Comparison of ENCODE assay signal across 21 mouse cellular contexts in genomic region chr6:33551934-33552333, GRCm38 (mm10).
A peak's percentile ranks its signal among the peaks of the same experiment; 100 is the strongest.
DNase-seq lines count a peak whose midpoint lies in the region; ATAC-seq and TF ChIP-seq lines count a peak whose summit lies in the region.
"Had no signal": no experiment of that assay in that cellular context is flagged by ENCODE, and none has a peak within 500 bp of the region (broad histone marks: within the 10 kb centered on the region; RNA-seq: fewer than 3 reads in every experiment).

No protein-coding gene starts in this region.

- H3K27ac ChIP-seq in forebrain, embryonic 14.5 days (ENCODE audit: low read depth, low read length), result no peak overlapping the region
- no peak overlapping the region for H3K27ac ChIP-seq in forebrain, embryonic 12.5 days
- H3K27ac ChIP-seq in hindbrain, embryonic 12.5 days, result peak overlapping the region; percentile 24
- no peak overlapping the region for H3K27ac ChIP-seq in hindbrain, embryonic 16.5 days (ENCODE audit: low read depth, low read length)
- H3K27ac ChIP-seq in midbrain, postnatal 0 days (ENCODE audit: low read depth, low read length), result no peak overlapping the region
- no peak overlapping the region for H3K27ac ChIP-seq in midbrain, embryonic 10.5 days (replicated peaks)
- H3K27ac ChIP-seq: heart, adult 2 months; heart, embryonic 15.5 days; limb, embryonic 13.5 days; liver, embryonic 15.5 days; neural tube, embryonic 12.5 days had no signal

- no peak for ATAC-seq in forebrain, embryonic 14.5 days
- ATAC-seq in forebrain, embryonic 12.5 days (ENCODE audit: low FRiP score), result no peak
- no peak for ATAC-seq in hindbrain, embryonic 12.5 days (ENCODE audit: low FRiP score)
- no peak for ATAC-seq in hindbrain, embryonic 16.5 days
- no peak for ATAC-seq in midbrain, postnatal 0 days (ENCODE audit: low FRiP score)

- H3K4me2 ChIP-seq in forebrain, embryonic 14.5 days (ENCODE audit: low read length), result no peak overlapping the region
- no peak overlapping the region for H3K4me2 ChIP-seq in forebrain, embryonic 12.5 days
- H3K4me2 ChIP-seq in hindbrain, embryonic 12.5 days (replicated peaks), result no peak overlapping the region
- no peak overlapping the region for H3K4me2 ChIP-seq in hindbrain, embryonic 16.5 days (ENCODE audit: low read length)
- H3K4me2 ChIP-seq in midbrain, postnatal 0 days (ENCODE audit: low read depth, low read length, poor library complexity, severe bottlenecking), result no peak overlapping the region
- H3K4me2 ChIP-seq: heart, embryonic 15.5 days; limb, embryonic 13.5 days; liver, embryonic 15.5 days; neural tube, embryonic 12.5 days had no signal

- no peak overlapping the region for H3K9ac ChIP-seq in forebrain, embryonic 14.5 days (ENCODE audit: low read length)
- no peak overlapping the region for H3K9ac ChIP-seq in forebrain, embryonic 12.5 days
- no peak overlapping the region for H3K9ac ChIP-seq in hindbrain, embryonic 12.5 days
- no peak overlapping the region for H3K9ac ChIP-seq in hindbrain, embryonic 16.5 days (ENCODE audit: low read depth, low read length)
- H3K9ac ChIP-seq in midbrain, postnatal 0 days (replicated peaks; ENCODE audit: low read length, poor library complexity, severe bottlenecking), result no peak overlapping the region
- H3K9ac ChIP-seq: heart, embryonic 15.5 days; limb, embryonic 13.5 days; liver, embryonic 15.5 days; neural tube, embryonic 12.5 days had no signal

- H3K27me3 ChIP-seq in forebrain, embryonic 14.5 days (replicated peaks; ENCODE audit: control insufficient read depth, insufficient read depth, low read length), result no peaks in the 10 kb centered on the region
- no peaks in the 10 kb centered on the region for H3K27me3 ChIP-seq in forebrain, embryonic 12.5 days
- H3K27me3 ChIP-seq in hindbrain, embryonic 12.5 days, result no peaks in the 10 kb centered on the region
- no peaks in the 10 kb centered on the region for H3K27me3 ChIP-seq in hindbrain, embryonic 16.5 days (replicated peaks; ENCODE audit: control insufficient read depth, insufficient read depth, low read length)
- no peaks in the 10 kb centered on the region for H3K27me3 ChIP-seq in midbrain, postnatal 0 days (ENCODE audit: insufficient read depth, low read length)
- no peaks in the 10 kb centered on the region for H3K27me3 ChIP-seq in midbrain, embryonic 10.5 days (ENCODE audit: low read depth, poor library complexity, severe bottlenecking)
- H3K27me3 ChIP-seq: heart, embryonic 15.5 days; limb, embryonic 13.5 days; liver, embryonic 15.5 days; neural tube, embryonic 12.5 days had no signal

- H3K9me3 ChIP-seq in forebrain, embryonic 14.5 days (replicated peaks; ENCODE audit: control insufficient read depth, low read length), result no peaks in the 10 kb centered on the region
- H3K9me3 ChIP-seq in forebrain, embryonic 12.5 days, result no peaks in the 10 kb centered on the region
- H3K9me3 ChIP-seq in hindbrain, embryonic 12.5 days (replicated peaks), result no peaks in the 10 kb centered on the region
- no peaks in the 10 kb centered on the region for H3K9me3 ChIP-seq in hindbrain, embryonic 16.5 days (ENCODE audit: control insufficient read depth, low read length)
- H3K9me3 ChIP-seq in midbrain, postnatal 0 days (ENCODE audit: low read length), result no peaks in the 10 kb centered on the region
- H3K9me3 ChIP-seq in midbrain, embryonic 10.5 days (replicated peaks), result no peaks in the 10 kb centered on the region
- H3K9me3 ChIP-seq: heart, embryonic 15.5 days; limb, embryonic 13.5 days; liver, embryonic 15.5 days; neural tube, embryonic 12.5 days had no signal

- H3K4me3 ChIP-seq in forebrain, embryonic 14.5 days (ENCODE audit: low read depth, low read length), result no peak overlapping the region
- H3K4me3 ChIP-seq in forebrain, embryonic 12.5 days (replicated peaks), result no peak overlapping the region
- no peak overlapping the region for H3K4me3 ChIP-seq in hindbrain, embryonic 12.5 days
- no peak overlapping the region for H3K4me3 ChIP-seq in hindbrain, embryonic 16.5 days (ENCODE audit: low read length)
- no peak overlapping the region for H3K4me3 ChIP-seq in midbrain, postnatal 0 days (ENCODE audit: low read depth, low read length)
- no peak overlapping the region for H3K4me3 ChIP-seq in midbrain, embryonic 10.5 days
- H3K4me3 ChIP-seq: heart, adult 2 months; heart, embryonic 15.5 days; limb, embryonic 13.5 days; liver, embryonic 15.5 days; neural tube, embryonic 12.5 days had no signal

- H3K4me1 ChIP-seq in forebrain, embryonic 14.5 days (ENCODE audit: control insufficient read depth, insufficient read depth, low read length), result peaks cover 3% of the 10 kb centered on the region; the same call in 1 of the 2 replicates
- H3K4me1 ChIP-seq in forebrain, embryonic 12.5 days, result no peaks in the 10 kb centered on the region
- H3K4me1 ChIP-seq in hindbrain, embryonic 12.5 days, result no peaks in the 10 kb centered on the region
- no peaks in the 10 kb centered on the region for H3K4me1 ChIP-seq in hindbrain, embryonic 16.5 days (ENCODE audit: control insufficient read depth, insufficient read depth, low read depth, low read length)
- no peaks in the 10 kb centered on the region for H3K4me1 ChIP-seq in midbrain, postnatal 0 days (ENCODE audit: insufficient read depth, low read length)
- no peaks in the 10 kb centered on the region for H3K4me1 ChIP-seq in midbrain, embryonic 10.5 days
- H3K4me1 ChIP-seq: heart, embryonic 15.5 days; liver, embryonic 15.5 days; neural tube, embryonic 12.5 days had no signal

- 70% methylated on average over 4 of the region's 4 CpGs for WGBS in forebrain, embryonic 14.5 days
- WGBS in forebrain, embryonic 12.5 days, result 84% methylated on average over 4 of the region's 4 CpGs
- WGBS in hindbrain, embryonic 12.5 days, result 76% methylated on average over 4 of the region's 4 CpGs
- WGBS in hindbrain, embryonic 16.5 days, result 68% methylated on average over 4 of the region's 4 CpGs
- 78% methylated on average over 4 of the region's 4 CpGs for WGBS in midbrain, postnatal 0 days
- WGBS in midbrain, embryonic 10.5 days, result 88% methylated on average over 4 of the region's 4 CpGs

- TF ChIP-seq CTCF in midbrain, postnatal 0 days (IDR thresholded peaks at IDR 0.05), result no peak

- DNase-seq in forebrain, embryonic 14.5 days (ENCODE audit: low spot score), result peak; percentile 10
- DNase-seq in midbrain, postnatal 0 days (ENCODE audit: low spot score), result peak; percentile 15
- no peak for DNase-seq in midbrain, embryonic 10.5 days (ENCODE audit: low spot score)
- DNase-seq in gastrocnemius, postnatal 10 days, result peak; percentile 6
- no peak for DNase-seq in natural killer cell, adult 2 months (ENCODE audit: low spot score in 2 of 2)
- DNase-seq: adrenal gland, adult 2 months; cerebellum, adult 11 months; cerebellum, postnatal 14 days; embryo, embryonic 11 days; heart, adult 2 months; kidney, adult 11 months; kidney, postnatal 14 days; layer of hippocampus, adult 9-11 months; lung, postnatal 14 days had no signal

- H3K36me3 ChIP-seq in forebrain, embryonic 14.5 days (ENCODE audit: control insufficient read depth, insufficient read depth, low read length), result no peaks in the 10 kb centered on the region
- no peaks in the 10 kb centered on the region for H3K36me3 ChIP-seq in forebrain, embryonic 12.5 days (replicated peaks)
- H3K36me3 ChIP-seq in hindbrain, embryonic 12.5 days, result no peaks in the 10 kb centered on the region
- H3K36me3 ChIP-seq in hindbrain, embryonic 16.5 days (ENCODE audit: control insufficient read depth, insufficient read depth, low read length), result no peaks in the 10 kb centered on the region
- H3K36me3 ChIP-seq in midbrain, postnatal 0 days (ENCODE audit: insufficient read depth, low read length), result no peaks in the 10 kb centered on the region
- no peaks in the 10 kb centered on the region for H3K36me3 ChIP-seq in midbrain, embryonic 10.5 days
- H3K36me3 ChIP-seq: heart, embryonic 15.5 days; limb, embryonic 13.5 days; liver, embryonic 15.5 days; neural tube, embryonic 12.5 days had no signal

Comparison
In these comparisons a context has a peak if more than half of its experiments do, and no peak if none do; other contexts are left out.
1. DNase-seq: peak in forebrain, embryonic 14.5 days (single experiment), midbrain, postnatal 0 days (single experiment) and gastrocnemius, postnatal 10 days (single experiment); none in midbrain, embryonic 10.5 days (single experiment) and natural killer cell, adult 2 months (0 of 2).